Mouse (Mus musculus) MEL (cell line): ENCODE measurements around the gene Il6ra. TPM values are rescaled to one million over a fixed set of nuclear protein-coding genes. Genes with fewer than 3 reads are reported as not detected.

Experiments used
- DNase-seq: peaks from one replicate; pipeline ENCODE4 v3.0.0; 2011; ENCODE audit warnings: low read depth, low spot score
- H3K27ac ChIP-seq: 2 replicates; pipeline ENCODE4 v1.5.1; 2012; ENCODE audit warnings: low read depth, mild to moderate bottlenecking, control low read depth, low read length, moderate library complexity; ENCODE audit not compliant: control insufficient read depth
- H3K27me3 ChIP-seq, 2 experiments: fragments of 150-350 bp in 1 of 2; sonication (generic) in 1 of 2; 2 replicates each; pipeline ENCODE4 v1.6.1; 2012; ENCODE audit warnings: low read length in 2 of 2, mild to moderate bottlenecking in 2 of 2, improper control_type of control experiment in 1 of 2, moderate library complexity in 1 of 2; ENCODE audit not compliant: insufficient read depth in 2 of 2, control insufficient read depth in 1 of 2
- H3K36me3 ChIP-seq, 2 experiments: 2 replicates each; pipeline ENCODE4 v1.6.1; 2012 to 2014; ENCODE audit warnings: low read length in 2 of 2, improper control_type of control experiment in 1 of 2, inconsistent platforms in 1 of 2, mild to moderate bottlenecking in 1 of 2; ENCODE audit not compliant: insufficient read depth in 2 of 2, control insufficient read depth in 1 of 2
- H3K4me1 ChIP-seq, 2 experiments: fragments of 150-350 bp in 1 of 2; sonication (generic) in 1 of 2; 2 replicates each; pipeline ENCODE4 v1.6.1; 2012; ENCODE audit warnings: low read length in 2 of 2, improper control_type of control experiment in 1 of 2, mild to moderate bottlenecking in 1 of 2; ENCODE audit not compliant: insufficient read depth in 2 of 2, control insufficient read depth in 1 of 2
- H3K4me3 ChIP-seq, 2 experiments: fragments of 150-350 bp in 1 of 2; sonication (generic) in 1 of 2; 2 replicates each; pipeline ENCODE4 v1.5.1; 2012; ENCODE audit warnings: low read depth in 2 of 2, low read length in 2 of 2, mild to moderate bottlenecking in 2 of 2, moderate library complexity in 2 of 2, control low read depth in 1 of 2, improper control_type of control experiment in 1 of 2; ENCODE audit not compliant: control insufficient read depth in 1 of 2, insufficient read depth in 1 of 2
- H3K79me2 ChIP-seq: 2 replicates; pipeline ENCODE4 v1.6.1; 2012; ENCODE audit warnings: mild to moderate bottlenecking, low read length, moderate library complexity; ENCODE audit not compliant: control insufficient read depth, poor library complexity, insufficient read depth
- H3K9ac ChIP-seq: 2 replicates; pipeline ENCODE4 v1.6.1; 2012; ENCODE audit warnings: low read depth, mild to moderate bottlenecking, control low read depth, low read length, moderate library complexity; ENCODE audit not compliant: control insufficient read depth, poor library complexity, severe bottlenecking
- H3K9me3 ChIP-seq: fragments of 150-350 bp; sonication (generic); replicated peaks from 2 replicates; pipeline ENCODE4 v1.6.1; 2012; ENCODE audit warnings: mild to moderate bottlenecking, low read length, improper control_type of control experiment, moderate library complexity; ENCODE audit not compliant: insufficient read depth
- CHD2 ChIP-seq: IDR thresholded peaks from 2 replicates; pipeline ENCODE4 v1.6.1; 2011; ENCODE audit warnings: low read length, improper control_type of control experiment
- CTCF ChIP-seq, 3 experiments: IDR thresholded peaks in 2 of 3; conservative IDR thresholded peaks in 1 of 3; 2 replicates each; pipeline ENCODE4 v1.5.1; 2011 to 2012; ENCODE audit warnings: low read length in 3 of 3, low read depth in 2 of 3, mild to moderate bottlenecking in 2 of 3, improper control_type of control experiment in 1 of 3, inconsistent platforms in 1 of 3, mixed read lengths in 1 of 3, moderate library complexity in 1 of 3; ENCODE audit not compliant: control insufficient read depth in 1 of 3, insufficient read depth in 1 of 3, poor library complexity in 1 of 3, severe bottlenecking in 1 of 3
- E2F4 ChIP-seq: IDR thresholded peaks from 2 replicates; pipeline ENCODE4 v1.6.1; 2011; ENCODE audit warnings: low read depth, low read length, improper control_type of control experiment, borderline replicate concordance
- ELF1 ChIP-seq: IDR thresholded peaks from 2 replicates; pipeline ENCODE4 v1.6.1; 2014; ENCODE audit warnings: low read depth, mild to moderate bottlenecking, inconsistent platforms, low read length, improper control_type of control experiment, moderate library complexity
- ETS1 ChIP-seq: IDR thresholded peaks from 2 replicates; pipeline ENCODE4 v1.6.1; 2012; ENCODE audit warnings: low read depth, mild to moderate bottlenecking, inconsistent platforms, low read length, improper control_type of control experiment, moderate library complexity
- JUND ChIP-seq: IDR thresholded peaks from 2 replicates; pipeline ENCODE4 v1.6.1; 2011; ENCODE audit warnings: low read depth, mild to moderate bottlenecking, improper control_type of control experiment, low read length
- MAFK ChIP-seq: IDR thresholded peaks from 2 replicates; pipeline ENCODE4 v1.6.1; 2011; ENCODE audit warnings: low read depth, mild to moderate bottlenecking, low read length, improper control_type of control experiment, borderline replicate concordance
- MAX ChIP-seq: IDR thresholded peaks from 2 replicates; pipeline ENCODE4 v1.6.1; 2011; ENCODE audit warnings: low read length, improper control_type of control experiment
- MAZ ChIP-seq: IDR thresholded peaks from 2 replicates; pipeline ENCODE4 v1.6.1; 2012; ENCODE audit warnings: low read depth, mild to moderate bottlenecking, inconsistent platforms, low read length, improper control_type of control experiment
- MYB ChIP-seq: IDR thresholded peaks from 2 replicates; pipeline ENCODE4 v1.6.1; 2011; ENCODE audit warnings: mild to moderate bottlenecking, low read depth, low read length, improper control_type of control experiment
- MYC ChIP-seq: IDR thresholded peaks from 2 replicates; pipeline ENCODE4 v1.6.1; 2011; ENCODE audit warnings: low read depth, mild to moderate bottlenecking, low read length, improper control_type of control experiment, moderate library complexity
- NELFE ChIP-seq: IDR thresholded peaks from 2 replicates; pipeline ENCODE4 v1.6.1; 2011; ENCODE audit warnings: low read depth, low read length, improper control_type of control experiment
- RAD21 ChIP-seq: IDR thresholded peaks from 2 replicates; pipeline ENCODE4 v1.6.1; 2011; ENCODE audit warnings: mild to moderate bottlenecking, low read depth, low read length, improper control_type of control experiment
- RCOR1 ChIP-seq: IDR thresholded peaks from 2 replicates; pipeline ENCODE4 v1.6.1; 2012; ENCODE audit warnings: low read depth, mild to moderate bottlenecking, inconsistent platforms, low read length, improper control_type of control experiment
- SMC3 ChIP-seq: IDR thresholded peaks from 2 replicates; pipeline ENCODE4 v1.6.1; 2011; ENCODE audit warnings: low read depth, low read length, improper control_type of control experiment
- TBP ChIP-seq: IDR thresholded peaks from 2 replicates; pipeline ENCODE4 v1.8.0; 2011; ENCODE audit warnings: low read depth, low read length, improper control_type of control experiment
- TCF12 ChIP-seq: IDR thresholded peaks from 2 replicates; pipeline ENCODE4 v1.6.1; 2014; ENCODE audit warnings: low read depth, mild to moderate bottlenecking, inconsistent platforms, low read length, improper control_type of control experiment, moderate library complexity
- UBTF ChIP-seq: IDR thresholded peaks from 2 replicates; pipeline ENCODE4 v1.6.1; 2012; ENCODE audit warnings: low read depth, mild to moderate bottlenecking, inconsistent platforms, low read length, improper control_type of control experiment, moderate library complexity, borderline replicate concordance; ENCODE audit not compliant: insufficient read depth
- USF1 ChIP-seq: IDR thresholded peaks from 2 replicates; pipeline ENCODE4 v1.6.1; 2014; ENCODE audit warnings: low read depth, mild to moderate bottlenecking, inconsistent platforms, low read length, improper control_type of control experiment, moderate library complexity
- USF2 ChIP-seq, 2 experiments: IDR thresholded peaks; 2 replicates each; pipeline ENCODE4 v1.6.1; 2011 to 2012; ENCODE audit warnings: improper control_type of control experiment in 2 of 2, low read length in 2 of 2, borderline replicate concordance in 1 of 2, inconsistent platforms in 1 of 2, low read depth in 1 of 2, mild to moderate bottlenecking in 1 of 2; ENCODE audit not compliant: insufficient read depth in 1 of 2
- ZC3H11A ChIP-seq: IDR thresholded peaks from 2 replicates; pipeline ENCODE4 v1.6.1; 2012; ENCODE audit warnings: low read depth, mild to moderate bottlenecking, inconsistent platforms, low read length, improper control_type of control experiment
- ZMIZ1 ChIP-seq: IDR thresholded peaks from 2 replicates; pipeline ENCODE4 v1.6.1; 2012; ENCODE audit warnings: low read depth, mild to moderate bottlenecking, inconsistent platforms, low read length, improper control_type of control experiment, moderate library complexity
- ZNF384 ChIP-seq: IDR thresholded peaks from 2 replicates; pipeline ENCODE4 v1.6.1; 2012; ENCODE audit warnings: low read depth, mild to moderate bottlenecking, inconsistent platforms, low read length, improper control_type of control experiment
- polyA plus RNA-seq, 2 experiments: library from polyadenylated mRNA; stranded (reverse) in 1 of 2; unstranded in 1 of 2; fragments of >175 nt in 1 of 2; fragments of >200 nt in 1 of 2; gene quantifications; 2 replicates each; pipeline versions ENCODE4 v1.2.1 to v1.2.4; 2012; ENCODE audit warnings: low replicate concordance in 2 of 2, low read depth in 1 of 2; ENCODE audit not compliant: insufficient read length in 2 of 2, insufficient read depth in 1 of 2, missing spikeins in 1 of 2
- total RNA-seq: library from RNA; depleted of rRNA; stranded (reverse); fragments of 300-350 nt; gene quantifications from 2 replicates; pipeline ENCODE4 v1.2.3, GENCODE M21; 2012

Gene Il6ra
- total and polyA plus RNA-seq, 3 experiments, result 0.15 to 3.4 TPM; not detected in 1

- H3K9me3 ChIP-seq, result no peaks in the 10 kb centered on the region
- no peaks in the 10 kb centered on the region for H3K79me2 ChIP-seq
- H3K9ac ChIP-seq, result no peak overlapping the region
- peaks cover 9 to 32% of the 10 kb centered on the region in 2 experiments for H3K4me1 ChIP-seq
- H3K27me3 ChIP-seq, result no peaks in the 10 kb centered on the region
- no peak overlapping the region for H3K4me3 ChIP-seq
- H3K27ac ChIP-seq, result peak overlapping the region; percentile 39
- TF ChIP-seq MYB (no peak), ZNF384 (no peak), JUND (no peak), E2F4 (no peak), CTCF (IDR thresholded peaks at IDR 0.05 in 2 of 3, conservative IDR thresholded peaks at IDR 0.05 in 1 of 3; ENCODE audit: control insufficient read depth in 1 of 3, insufficient read depth in 1 of 3, low read depth in 2 of 3, low read length in 3 of 3, poor library complexity in 1 of 3, severe bottlenecking in 1 of 3) (no peak), RCOR1 (no peak), TCF12 (no peak), UBTF (no peak), SMC3 (no peak), RAD21 (no peak), ZMIZ1 (no peak), ZC3H11A (no peak)
- peak; percentile 28 for DNase-seq
- peaks cover 0 to 27% of the 10 kb centered on the region in 2 experiments; a peak in 2 of 4 replicates for H3K36me3 ChIP-seq
Observed at GRCm38 (mm10) chr3:89870472-89871271, 42.3 kb downstream of the Il6ra start.

GRCm38 (mm10) chr3:89869556-89869955 lies 43.4 kb downstream of the Il6ra start:
- no peak overlapping the region for H3K27ac ChIP-seq
- no peak overlapping the region for H3K4me3 ChIP-seq
- H3K79me2 ChIP-seq, result no peaks in the 10 kb centered on the region
- peaks cover 9 to 32% of the 10 kb centered on the region in 2 experiments for H3K4me1 ChIP-seq
- no peaks in the 10 kb centered on the region for H3K9me3 ChIP-seq
- peaks cover 0 to 27% of the 10 kb centered on the region in 2 experiments; a peak in 2 of 4 replicates for H3K36me3 ChIP-seq
- H3K27me3 ChIP-seq, result no peaks in the 10 kb centered on the region
- no peak for DNase-seq
- TF ChIP-seq RAD21 (no peak), USF1 (no peak), TBP (no peak), MAFK (no peak), UBTF (no peak), MAX (no peak), E2F4 (no peak), MYC (no peak), RCOR1 (no peak), NELFE (no peak), USF2 (IDR thresholded peaks at IDR 0.05; ENCODE audit: borderline replicate concordance in 1 of 2, insufficient read depth in 1 of 2, low read depth in 1 of 2, low read length in 2 of 2) (no peak), CTCF (IDR thresholded peaks at IDR 0.05 in 2 of 3, conservative IDR thresholded peaks at IDR 0.05 in 1 of 3; ENCODE audit: control insufficient read depth in 1 of 3, insufficient read depth in 1 of 3, low read depth in 2 of 3, low read length in 3 of 3, poor library complexity in 1 of 3, severe bottlenecking in 1 of 3) (no peak), MAZ (no peak), JUND (no peak), CHD2 (no peak), ELF1 (no peak), ETS1 (no peak), ZMIZ1 (no peak)
- TF ChIP-seq, all 39 proteins: peak for 0
- H3K9ac ChIP-seq, result no peak overlapping the region
